Mouse (Mus musculus): ENCODE measurements around the gene Reg3b.
"Not testable (repeated sequence)": the region's sequence is repeated elsewhere in the genome, so short reads cannot be mapped to it uniquely, and the experiment has no call there.

- not testable (repeated sequence) for TF ChIP-seq CTCF (IDR thresholded peaks at IDR 0.05; ENCODE audit: extremely low read depth, insufficient read length, insufficient replicate concordance, low read depth, low read length); POLR2A (IDR thresholded peaks at IDR 0.05; ENCODE audit: low read depth, low read length)
These were observed 52.0 kb downstream of the Reg3b start, which contains the start of gene Reg1 for GRCm38 (mm10) chr6:78422411-78422810.
